Mouse (Mus musculus): Measurements from ENCODE around the gene Antxr1. TPM values are rescaled to one million over a fixed set of nuclear protein-coding genes. Genes with fewer than 3 reads are reported as not detected.

The Antxr1 gene
- total and polyA plus RNA-seq, 3 experiments, result 0.16 to 0.23 (median 0.21) TPM

GRCm38 (mm10) chr6:87332380-87332779 lies 3.2 kb downstream of the Antxr1 start:
- no peak overlapping the region for H3K9ac ChIP-seq (ENCODE audit: insufficient read depth, low read depth)
- dilution Hi-C loops (cut with MboI; ENCODE audit: extremely low pct_ligation_motif_present, extremely low pct_unique_long_range_greater_than_20kb, low sequenced_read_pairs), result no loop called here
- no peaks in the 10 kb centered on the region for H3K9me3 ChIP-seq (replicated peaks; ENCODE audit: low read length)
- in situ Hi-C loops (cut with MboI; ENCODE audit: low pct_ligation_motif_present, low pct_unique_long_range_greater_than_20kb, low sequenced_read_pairs), result no loop called here
- DNase-seq (ENCODE audit: extremely low read depth), result no peak
- no peak overlapping the region for H3K4me2 ChIP-seq (ENCODE audit: insufficient read depth, low read depth, poor library complexity, severe bottlenecking)
- H3K4me3 ChIP-seq (replicated peaks in 1 of 3; ENCODE audit: low read depth in 2 of 3, low read length in 2 of 3, poor library complexity in 1 of 3), result no peak overlapping the region
- no peaks in the 10 kb centered on the region; a peak in 1 of 4 replicates for H3K4me1 ChIP-seq (ENCODE audit: control insufficient read depth in 1 of 2, insufficient read depth in 2 of 2)
- H3K27ac ChIP-seq (ENCODE audit: insufficient read depth, low read depth), result no peak overlapping the region
- no peaks in the 10 kb centered on the region for H3K36me3 ChIP-seq (replicated peaks in 1 of 2; ENCODE audit: control insufficient read depth in 1 of 2, insufficient read depth in 1 of 2, low read length in 1 of 2)
- TF ChIP-seq MYC (IDR thresholded peaks at IDR 0.05; ENCODE audit: low read depth, low read length) (no peak), EP300 (IDR thresholded peaks at IDR 0.05; ENCODE audit: low read length) (no peak), SIN3A (IDR thresholded peaks at IDR 0.05; ENCODE audit: low read length) (no peak), CTCF (conservative IDR thresholded peaks at IDR 0.05 in 1 of 2, IDR thresholded peaks at IDR 0.05 in 1 of 2; ENCODE audit: low read depth in 2 of 2, low read length in 2 of 2) (no peak), HCFC1 (IDR thresholded peaks at IDR 0.05; ENCODE audit: low read depth, low read length) (no peak), ZMIZ1 (IDR thresholded peaks at IDR 0.05; ENCODE audit: low read depth, low read length) (no peak), JUN (IDR thresholded peaks at IDR 0.05; ENCODE audit: insufficient read depth, low read depth, low read length) (no peak), ZKSCAN1 (IDR thresholded peaks at IDR 0.05; ENCODE audit: borderline replicate concordance, low read depth, low read length) (no peak), MXI1 (IDR thresholded peaks at IDR 0.05; ENCODE audit: low read depth, low read length) (no peak), JUND (conservative IDR thresholded peaks at IDR 0.05; ENCODE audit: low read depth, low read length) (no peak), CHD1 (IDR thresholded peaks at IDR 0.05; ENCODE audit: low read depth, low read length) (no peak), USF1 (IDR thresholded peaks at IDR 0.05; ENCODE audit: low read depth, low read length) (no peak), BHLHE40 (IDR thresholded peaks at IDR 0.05; ENCODE audit: low read depth, low read length) (no peak), USF2 (conservative IDR thresholded peaks at IDR 0.05; ENCODE audit: low read depth, low read length) (no peak), MAX (IDR thresholded peaks at IDR 0.05; ENCODE audit: low read length) (no peak), CHD2 (IDR thresholded peaks at IDR 0.05; ENCODE audit: low read length) (no peak), NRF1 (IDR thresholded peaks at IDR 0.05; ENCODE audit: low read depth, low read length) (no peak)
- peaks cover 1% of the 10 kb centered on the region for H3K27me3 ChIP-seq (replicated peaks)
- H3K79me2 ChIP-seq (replicated peaks; ENCODE audit: control insufficient read depth, extremely low read depth, insufficient read depth, poor library complexity, severe bottlenecking), result no peaks in the 10 kb centered on the region

DNA sequence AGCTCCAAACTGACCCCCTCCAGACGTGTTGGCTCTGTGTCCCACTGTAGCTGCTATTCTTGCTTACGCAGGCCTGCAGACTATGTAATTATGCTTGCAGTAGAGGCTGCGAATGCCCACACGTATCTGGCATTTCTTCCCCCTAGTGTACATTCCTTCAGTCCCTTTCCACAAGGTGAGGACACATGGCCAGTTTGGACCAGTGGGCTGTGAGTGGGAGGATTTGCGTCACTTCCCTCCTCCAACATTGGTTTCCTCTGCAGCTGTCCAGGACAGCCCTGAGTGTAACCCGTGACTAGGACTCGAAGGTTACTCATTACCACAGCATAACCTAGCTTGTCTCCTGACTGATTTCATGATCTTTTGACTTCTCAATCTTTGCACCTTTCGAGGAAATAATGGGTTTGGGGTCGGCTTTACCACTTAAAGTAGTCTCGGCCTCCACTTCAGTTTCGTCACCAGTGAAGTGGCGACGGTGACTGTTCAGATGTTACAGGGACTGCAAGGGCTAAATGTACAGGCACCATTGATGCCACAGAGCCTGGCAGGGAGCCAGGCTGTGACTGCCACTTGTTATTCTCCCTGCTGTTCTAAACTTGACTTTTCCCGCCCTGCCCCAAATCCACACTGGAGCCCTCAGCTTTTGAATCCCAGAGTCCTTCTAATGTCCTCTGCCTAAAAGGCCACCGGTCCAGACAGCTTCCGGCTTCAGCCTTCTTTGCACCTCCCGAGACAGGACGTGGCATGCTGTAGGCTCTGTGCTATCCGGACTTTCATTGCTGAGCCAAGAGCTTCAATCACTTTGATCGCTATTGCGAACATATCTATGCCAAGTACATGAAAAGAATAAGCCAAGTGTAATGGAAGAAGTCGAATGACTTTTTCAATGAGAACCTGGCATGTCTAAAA lies 7.1 kb downstream of the Antxr1 start:
- Histone ChIP-seq H3K27me3 (replicated peaks) (no peaks in the 10 kb centered on the region), H3K36me3 (replicated peaks in 1 of 2; ENCODE audit: control insufficient read depth in 1 of 2, insufficient read depth in 1 of 2, low read length in 1 of 2) (no peaks in the 10 kb centered on the region), H3K79me2 (replicated peaks; ENCODE audit: control insufficient read depth, extremely low read depth, insufficient read depth, poor library complexity, severe bottlenecking) (no peaks in the 10 kb centered on the region), H3K9ac (ENCODE audit: insufficient read depth, low read depth) (no peak overlapping the region), H3K4me3 (replicated peaks in 1 of 3; ENCODE audit: low read depth in 2 of 3, low read length in 2 of 3, poor library complexity in 1 of 3) (no peak overlapping the region), H3K27ac (ENCODE audit: insufficient read depth, low read depth) (no peak overlapping the region), H3K4me1 (ENCODE audit: control insufficient read depth in 1 of 2, insufficient read depth in 2 of 2) (no peaks in the 10 kb centered on the region), H3K4me2 (ENCODE audit: insufficient read depth, low read depth, poor library complexity, severe bottlenecking) (no peak overlapping the region), H3K9me3 (replicated peaks; ENCODE audit: low read length) (no peaks in the 10 kb centered on the region)
- TF ChIP-seq ZMIZ1 (IDR thresholded peaks at IDR 0.05; ENCODE audit: low read depth, low read length) (no peak), E2F4 (IDR thresholded peaks at IDR 0.05; ENCODE audit: insufficient replicate concordance, low read depth, low read length) (no peak), JUND (conservative IDR thresholded peaks at IDR 0.05; ENCODE audit: low read depth, low read length) (no peak), MAZ (IDR thresholded peaks at IDR 0.05; ENCODE audit: low read depth, low read length) (no peak), POLR2AphosphoS2 (IDR thresholded peaks at IDR 0.05; ENCODE audit: low read depth, low read length) (no peak), ZC3H11A (IDR thresholded peaks at IDR 0.05; ENCODE audit: low read depth, low read length) (no peak), UBTF (IDR thresholded peaks at IDR 0.05; ENCODE audit: low read depth, low read length) (no peak), MYC (IDR thresholded peaks at IDR 0.05; ENCODE audit: low read depth, low read length) (no peak)
- no peak for DNase-seq (ENCODE audit: extremely low read depth)
- dilution Hi-C loops (cut with MboI; ENCODE audit: extremely low pct_ligation_motif_present, extremely low pct_unique_long_range_greater_than_20kb, low sequenced_read_pairs) (no loop called here), in situ Hi-C loops (cut with MboI; ENCODE audit: low pct_ligation_motif_present, low pct_unique_long_range_greater_than_20kb, low sequenced_read_pairs) (loop anchor here (5.0 kb wide), 1 partner anchor 226 kb away; the partner anchor contains the start of gene D6Ertd527e)
